Mouse (Mus musculus): ENCODE results near the gene Dnajb2. TPM values are rescaled to one million over a fixed set of nuclear protein-coding genes. Genes with fewer than 3 reads are reported as not detected.
A peak's percentile ranks its signal among the peaks of the same experiment; 100 is the strongest.

The Dnajb2 gene
- total and polyA plus RNA-seq, 3 experiments, result 67.9 to 129 (median 111) TPM

GRCm38 (mm10) chr1:75216797-75217585 lies 19.2 kb upstream of the Dnajb2 start:
- H3K27ac ChIP-seq, result peak overlapping the region; percentile 88
- peak overlapping the region; percentile 62 for H3K4me3 ChIP-seq
- intact Hi-C loops (cut with DNase I), result no loop called here
- DNase-seq, result peak; percentile 65 to 72
- H3K27me3 ChIP-seq (ENCODE audit: control insufficient read depth, insufficient read depth, low read length), result no peaks in the 10 kb centered on the region
- peak overlapping the region; percentile 78 for H3K9ac ChIP-seq (ENCODE audit: low read depth, low read length)
- H3K79me2 ChIP-seq (replicated peaks; ENCODE audit: control insufficient read depth, insufficient read depth, low read length), result no peaks in the 10 kb centered on the region
- peaks cover 14% of the 10 kb centered on the region for H3K36me3 ChIP-seq (ENCODE audit: control insufficient read depth, insufficient read depth, low read length)
- TF ChIP-seq CTCF (IDR thresholded peaks at IDR 0.05), result no peak
- peak; percentile 55 for TF ChIP-seq POLR2A (IDR thresholded peaks at IDR 0.05; ENCODE audit: insufficient read depth, low read depth, low read length)
- TF ChIP-seq EP300 (IDR thresholded peaks at IDR 0.05; ENCODE audit: insufficient read depth, low read depth, low read length), result peak; percentile 91
- 46% methylated on average over 13 of the region's 13 CpGs for WGBS
- peaks cover 5% of the 10 kb centered on the region for H3K4me1 ChIP-seq (ENCODE audit: control insufficient read depth, insufficient read depth, low read length)

- DNase-seq, result peak in 1 of 2 experiments; percentile 23
- Histone ChIP-seq H3K36me3 (ENCODE audit: control insufficient read depth, insufficient read depth, low read length) (peaks cover 14% of the 10 kb centered on the region), H3K9ac (ENCODE audit: low read depth, low read length) (peak overlapping the region; percentile 78), H3K27me3 (ENCODE audit: control insufficient read depth, insufficient read depth, low read length) (no peaks in the 10 kb centered on the region), H3K4me3 (peak overlapping the region; percentile 62), H3K27ac (peak overlapping the region; percentile 88), H3K79me2 (replicated peaks; ENCODE audit: control insufficient read depth, insufficient read depth, low read length) (no peaks in the 10 kb centered on the region), H3K4me1 (ENCODE audit: control insufficient read depth, insufficient read depth, low read length) (peaks cover 5% of the 10 kb centered on the region)
- intact Hi-C loops (cut with DNase I), result loop anchor here (1.0 kb wide), 1 partner anchor 18 kb away; the partner anchor contains the start of gene Dnajb2
- 3% methylated on average over 6 of the region's 6 CpGs for WGBS
- TF ChIP-seq CTCF (IDR thresholded peaks at IDR 0.05) (no peak), EP300 (IDR thresholded peaks at IDR 0.05; ENCODE audit: insufficient read depth, low read depth, low read length) (no peak), POLR2A (IDR thresholded peaks at IDR 0.05; ENCODE audit: insufficient read depth, low read depth, low read length) (no peak)
These were observed 18.3 kb upstream of the Dnajb2 start for GRCm38 (mm10) chr1:75217893-75218226.

- intact Hi-C loops (cut with DNase I), result loop anchor here (1.0 kb wide), 1 partner anchor 18 kb away; the partner anchor contains the start of gene Dnajb2
- no peaks in the 10 kb centered on the region for H3K27me3 ChIP-seq (ENCODE audit: control insufficient read depth, insufficient read depth, low read length)
These were observed 17.8 kb upstream of the Dnajb2 start for GRCm38 (mm10) chr1:75218227-75219001.

GRCm38 (mm10) chr1:75219078-75219477 lies 17.1 kb upstream of the Dnajb2 start:
- DNase-seq, result peak; percentile 92 to 94
- Histone ChIP-seq H3K79me2 (replicated peaks; ENCODE audit: control insufficient read depth, insufficient read depth, low read length) (no peaks in the 10 kb centered on the region), H3K4me1 (ENCODE audit: control insufficient read depth, insufficient read depth, low read length) (peaks cover 2% of the 10 kb centered on the region), H3K27me3 (ENCODE audit: control insufficient read depth, insufficient read depth, low read length) (no peaks in the 10 kb centered on the region), H3K4me3 (peak overlapping the region; percentile 62), H3K27ac (peak overlapping the region; percentile 88), H3K36me3 (ENCODE audit: control insufficient read depth, insufficient read depth, low read length) (peaks cover 5% of the 10 kb centered on the region), H3K9ac (ENCODE audit: low read depth, low read length) (peak overlapping the region; percentile 90)
- TF ChIP-seq EP300 (IDR thresholded peaks at IDR 0.05; ENCODE audit: insufficient read depth, low read depth, low read length), result peak; percentile 71; the same call in 1 of the 2 replicates
- TF ChIP-seq CTCF (IDR thresholded peaks at IDR 0.05), result peak; percentile 55
- TF ChIP-seq POLR2A (IDR thresholded peaks at IDR 0.05; ENCODE audit: insufficient read depth, low read depth, low read length), result peak; percentile 99
- intact Hi-C loops (cut with DNase I), result no loop called here
- WGBS, result under 1% methylated on average over 24 of the region's 24 CpGs

More at GRCm38 (mm10) chr1:75218227-75219001, 17.8 kb upstream of the Dnajb2 start:
- WGBS, result 1% methylated on average over 38 of the region's 38 CpGs
- DNase-seq, result peak; percentile 77 to 83
- Histone ChIP-seq H3K27ac (peak overlapping the region; percentile 88), H3K36me3 (ENCODE audit: control insufficient read depth, insufficient read depth, low read length) (peaks cover 11% of the 10 kb centered on the region), H3K4me1 (ENCODE audit: control insufficient read depth, insufficient read depth, low read length) (peaks cover 4% of the 10 kb centered on the region), H3K4me3 (peak overlapping the region; percentile 62), H3K79me2 (replicated peaks; ENCODE audit: control insufficient read depth, insufficient read depth, low read length) (no peaks in the 10 kb centered on the region), H3K9ac (ENCODE audit: low read depth, low read length) (peak overlapping the region; percentile 90)
- TF ChIP-seq POLR2A (IDR thresholded peaks at IDR 0.05; ENCODE audit: insufficient read depth, low read depth, low read length) (peak; percentile 44; the same call in 1 of the 2 replicates), EP300 (IDR thresholded peaks at IDR 0.05; ENCODE audit: insufficient read depth, low read depth, low read length) (no peak), CTCF (IDR thresholded peaks at IDR 0.05) (no peak)

GRCm38 (mm10) chr1:75219531-75219930 lies 16.7 kb upstream of the Dnajb2 start, which contains the start of gene Tuba4a:
Tuba4a (minus strand) TSS chr1:75219865.
- 2% methylated on average over 34 of the region's 34 CpGs for WGBS
- H3K27me3 ChIP-seq (ENCODE audit: control insufficient read depth, insufficient read depth, low read length), result no peaks in the 10 kb centered on the region
- H3K9ac ChIP-seq (ENCODE audit: low read depth, low read length), result peak within 1 kb of the TSS; percentile 90
- H3K79me2 ChIP-seq (replicated peaks; ENCODE audit: control insufficient read depth, insufficient read depth, low read length), result no peaks in the 10 kb centered on the region
- TF ChIP-seq EP300 (IDR thresholded peaks at IDR 0.05; ENCODE audit: insufficient read depth, low read depth, low read length) (no peak), CTCF (IDR thresholded peaks at IDR 0.05) (peak; percentile 46; the same call in 1 of the 2 replicates)
- intact Hi-C loops (cut with DNase I), result no loop called here
- H3K27ac ChIP-seq, result peak within 1 kb of the TSS; percentile 88
- H3K4me3 ChIP-seq, result peak within 1 kb of the TSS; percentile 62
- DNase-seq, result no peak
- H3K4me1 ChIP-seq (ENCODE audit: control insufficient read depth, insufficient read depth, low read length), result peaks cover 2% of the 10 kb centered on the region
- H3K36me3 ChIP-seq (ENCODE audit: control insufficient read depth, insufficient read depth, low read length), result peaks cover under 1% of the 10 kb centered on the region

Measured in heart, adult 2 months (tissue).